21 mouse cellular contexts compared by ENCODE assay signal in the genomic region with DNA sequence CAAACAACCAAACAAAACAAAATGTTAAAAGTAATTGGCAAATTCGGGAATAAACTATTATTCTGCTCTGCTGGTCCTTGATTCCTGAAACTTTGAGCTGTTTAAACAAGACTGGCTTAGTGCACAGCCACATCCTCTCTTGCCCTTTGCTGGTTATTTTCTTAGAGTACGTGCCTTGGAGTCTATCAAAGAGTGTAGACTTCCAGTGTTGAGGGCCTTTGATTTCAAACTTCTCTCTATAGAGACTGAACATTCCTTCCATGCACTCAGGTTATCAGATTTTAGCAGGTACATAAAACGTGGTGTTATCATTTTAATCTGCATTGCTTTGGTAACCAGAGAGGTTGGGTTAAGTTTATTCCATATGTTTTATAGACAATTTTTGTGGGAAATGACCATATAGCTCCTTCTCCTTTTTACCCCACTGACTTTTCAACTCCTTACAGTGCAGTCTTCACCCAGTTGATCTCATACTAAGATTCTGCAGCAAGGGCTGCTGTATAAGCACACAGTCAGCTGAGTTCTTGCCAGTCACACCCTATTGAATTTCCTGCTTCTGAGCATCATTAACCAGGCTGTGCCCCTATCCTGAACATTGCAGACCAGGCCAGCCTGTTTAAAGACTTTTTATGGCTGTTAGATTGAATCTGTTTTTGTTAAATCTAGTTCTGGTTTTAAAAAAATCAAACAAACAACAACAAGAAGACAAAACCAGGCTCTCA. TPM values are rescaled to one million over a fixed set of nuclear protein-coding genes. Genes with fewer than 3 reads are reported as not detected.
"Had no signal": no experiment of that assay in that cellular context is flagged by ENCODE, and none has a peak within 500 bp of the region (broad histone marks: within the 10 kb centered on the region; RNA-seq: fewer than 3 reads in every experiment).

No protein-coding gene starts in this region.

- H3K27ac ChIP-seq: intestine, embryonic 15.5 days; limb, embryonic 12.5 days; limb, embryonic 15.5 days; liver, embryonic 14.5 days; midbrain, embryonic 10.5 days; midbrain, embryonic 13.5 days; neural tube, embryonic 13.5 days; stomach, embryonic 15.5 days had no signal

- ATAC-seq: hindbrain, embryonic 16.5 days; intestine, embryonic 15.5 days; liver, postnatal 0 days; midbrain, embryonic 13.5 days; midbrain, embryonic 16.5 days had no signal

- H3K4me2 ChIP-seq: intestine, embryonic 15.5 days; limb, embryonic 12.5 days; limb, embryonic 15.5 days; liver, embryonic 11.5 days; lung, embryonic 14.5 days; midbrain, embryonic 13.5 days; neural tube, embryonic 13.5 days; stomach, embryonic 15.5 days had no signal

- H3K4me3 ChIP-seq: intestine, embryonic 15.5 days; limb, embryonic 12.5 days; limb, embryonic 15.5 days; megakaryocyte, embryonic 14.5 days; midbrain, embryonic 10.5 days; midbrain, embryonic 13.5 days; myocyte; neural tube, embryonic 13.5 days; stomach, embryonic 15.5 days had no signal

- H3K4me1 ChIP-seq: intestine, embryonic 15.5 days; limb, embryonic 12.5 days; limb, embryonic 15.5 days; megakaryocyte, embryonic 14.5 days; midbrain, embryonic 10.5 days; midbrain, embryonic 13.5 days; neural tube, embryonic 13.5 days; stomach, embryonic 15.5 days had no signal

- H3K27me3 ChIP-seq: intestine, embryonic 15.5 days; limb, embryonic 12.5 days; limb, embryonic 15.5 days; midbrain, embryonic 13.5 days; neural tube, embryonic 13.5 days; stomach, embryonic 15.5 days had no signal

- H3K9ac ChIP-seq: intestine, embryonic 15.5 days; limb, embryonic 12.5 days; limb, embryonic 15.5 days; liver, embryonic 14.5 days; liver, postnatal 0 days; lung, embryonic 14.5 days; midbrain, embryonic 13.5 days; neural tube, embryonic 13.5 days; stomach, embryonic 15.5 days had no signal

- H3K36me3 ChIP-seq: intestine, embryonic 15.5 days; limb, embryonic 12.5 days; limb, embryonic 15.5 days; midbrain, embryonic 10.5 days; midbrain, embryonic 13.5 days; neural tube, embryonic 13.5 days; stomach, embryonic 15.5 days had no signal

- H3K9me3 ChIP-seq: intestine, embryonic 15.5 days; limb, embryonic 12.5 days; limb, embryonic 15.5 days; midbrain, embryonic 10.5 days; midbrain, embryonic 13.5 days; neural tube, embryonic 13.5 days; stomach, embryonic 15.5 days had no signal

- DNase-seq: left cerebral cortex, postnatal 4 days; liver, postnatal 0 days; lung, embryonic 14.5 days; lung, postnatal 36 days; retina, postnatal 1 day; right cerebral cortex, postnatal 25 days; spleen, adult 18-20 months; thymus, postnatal 25 days had no signal

RNA-seq across cellular contexts. Expression of a gene that starts 48.1 kb away (rescaled TPM):
- polyA plus RNA-seq: hindbrain, embryonic 16.5 days; liver, embryonic 11.5 days; liver, embryonic 14.5 days; liver, postnatal 0 days; midbrain, embryonic 13.5 days; midbrain, embryonic 16.5 days; myocyte; neural tube, embryonic 13.5 days had no signal
